In genomic region chr17:90272225-90272624, GRCm38 (mm10) we compare ENCODE assay signal across 16 mouse cellular contexts.
"Had no signal": no experiment of that assay in that cellular context is flagged by ENCODE, and none has a peak within 500 bp of the region (broad histone marks: within the 10 kb centered on the region; RNA-seq: fewer than 3 reads in every experiment).

No protein-coding gene starts in this region.

- H3K27me3 ChIP-seq: liver, embryonic 13.5 days; midbrain, embryonic 12.5 days; midbrain, embryonic 15.5 days; neural tube, embryonic 13.5 days had no signal

- ATAC-seq: midbrain, embryonic 15.5 days had no signal

- H3K9ac ChIP-seq: liver, embryonic 13.5 days; midbrain, embryonic 12.5 days; midbrain, embryonic 15.5 days; neural tube, embryonic 13.5 days had no signal

- H3K27ac ChIP-seq: kidney, postnatal 0 days; layer of hippocampus, adult 2 months; liver, embryonic 13.5 days; midbrain, embryonic 12.5 days; midbrain, embryonic 15.5 days; neural tube, embryonic 13.5 days had no signal

- H3K9me3 ChIP-seq: liver, embryonic 13.5 days; midbrain, embryonic 12.5 days; midbrain, embryonic 15.5 days; neural tube, embryonic 13.5 days had no signal

- H3K4me3 ChIP-seq: layer of hippocampus, adult 2 months; liver, embryonic 13.5 days; midbrain, embryonic 12.5 days; midbrain, embryonic 15.5 days; myocyte; neural tube, embryonic 13.5 days had no signal

- DNase-seq: kidney, postnatal 25 days; layer of hippocampus, adult 9-11 months; liver, embryonic 13.5 days; lung, adult 2 months; lung, postnatal 14 days; lung, postnatal 4 days; retina, postnatal 1 day; right cerebral cortex, postnatal 25 days; thymus, adult 18-20 months; thymus, postnatal 36 days had no signal

- H3K4me2 ChIP-seq: liver, embryonic 13.5 days; midbrain, embryonic 12.5 days; midbrain, embryonic 15.5 days; neural tube, embryonic 13.5 days had no signal

- H3K4me1 ChIP-seq: liver, embryonic 13.5 days; midbrain, embryonic 12.5 days; midbrain, embryonic 15.5 days; neural tube, embryonic 13.5 days had no signal

- H3K36me3 ChIP-seq: liver, embryonic 13.5 days; midbrain, embryonic 12.5 days; midbrain, embryonic 15.5 days; neural tube, embryonic 13.5 days had no signal
